ENCODE assay signal across 8 mouse cellular contexts in the genomic region with DNA sequence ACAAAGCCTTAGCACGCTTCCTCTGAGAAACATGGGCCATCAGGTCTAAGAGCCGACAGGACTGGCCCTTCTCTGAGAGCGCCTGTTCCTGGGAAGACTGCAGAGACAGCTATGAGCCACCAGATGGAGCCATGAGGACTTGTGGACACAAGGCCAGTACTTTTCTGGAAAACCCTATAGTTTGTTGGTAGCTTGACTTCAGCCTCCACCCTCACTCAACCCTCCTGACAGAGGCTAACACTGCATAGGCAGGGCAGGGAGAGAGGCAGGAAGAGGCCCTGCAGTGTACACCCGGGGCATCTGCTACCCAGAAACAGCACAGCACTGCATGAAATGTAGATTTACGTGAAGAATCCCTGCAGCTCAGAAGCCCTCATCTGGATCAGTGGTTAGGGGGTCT. TPM values are rescaled to one million over a fixed set of nuclear protein-coding genes. Genes with fewer than 3 reads are reported as not detected.
A peak's percentile ranks its signal among the peaks of the same experiment; 100 is the strongest.
DNase-seq lines count a peak whose midpoint lies in the region; ATAC-seq and TF ChIP-seq lines count a peak whose summit lies in the region.

No protein-coding gene starts in this region.

- no peaks in the 10 kb centered on the region for H3K27me3 ChIP-seq in small intestine, adult 2 months (ENCODE audit: control insufficient read depth, insufficient read depth, low read length)

- peak; percentile 24 for DNase-seq in gastrocnemius, adult 18-20 months (ENCODE audit: low spot score)
- DNase-seq in gastrocnemius, adult 8-10 months (ENCODE audit: low spot score in 2 of 2), result no peak
- DNase-seq in ZHBTc4 (ENCODE audit: low read depth, low spot score), result peak; percentile 80
- peak; percentile 25 to 42 for DNase-seq in cerebellum, postnatal 36 days
- peak; percentile 47 for DNase-seq in layer of hippocampus, adult 9-11 months
- DNase-seq in lung, postnatal 36 days, result peak; percentile 51

- H3K4me1 ChIP-seq in small intestine, adult 2 months (ENCODE audit: control insufficient read depth, insufficient read depth, insufficient read length, low read length), result peaks cover 7% of the 10 kb centered on the region; the same call in 1 of the 2 replicates

- 39% methylated on average over 5 of the region's 5 CpGs for WGBS in small intestine, adult 2 months

- TF ChIP-seq CTCF in small intestine, adult 2 months (IDR thresholded peaks at IDR 0.05; ENCODE audit: extremely low read depth, insufficient read length, insufficient replicate concordance, low read depth, low read length), result peak; percentile 75; the same call in 1 of the 2 replicates

- peak; percentile 70 to 77; a peak in 3 of 4 replicates for ATAC-seq in hematopoietic stem cell, adult 5-6 weeks (replicated peaks in 1 of 2; ENCODE audit: insufficient read depth in 1 of 2, low FRiP score in 2 of 2, low TSS enrichment in 1 of 2, low read depth in 1 of 2, poor library complexity in 2 of 2, severe bottlenecking in 2 of 2)

- peaks cover 72% of the 10 kb centered on the region for H3K36me3 ChIP-seq in small intestine, adult 2 months (ENCODE audit: control insufficient read depth, insufficient read depth, low read length)

- no peak for TF ChIP-seq POLR2A in small intestine, adult 2 months (IDR thresholded peaks at IDR 0.05; ENCODE audit: low read depth, low read length)

- H3K27ac ChIP-seq in small intestine, adult 2 months (ENCODE audit: insufficient read depth, low read depth, low read length), result no peak overlapping the region

- H3K4me3 ChIP-seq in small intestine, adult 2 months (ENCODE audit: low read depth, low read length), result no peak overlapping the region

RNA-seq across cellular contexts. Expression of a gene that starts 42.1 kb away (rescaled TPM):
- 10 to 100 TPM; 57.6 to 64.1 TPM for total RNA-seq in gastrocnemius, adult 18-20 months (2021)
- 10 to 100 TPM; 52.4 to 65.0 (median 56.3) TPM for total RNA-seq in gastrocnemius, adult 8-10 months (2022)
- 95.9 and 134 TPM in 2 replicates for total RNA-seq in hematopoietic stem cell, adult 5-6 weeks (2017)
- 331 and 688 TPM in 2 replicates for polyA plus RNA-seq in small intestine, adult 2 months (2012; rRNA removed)

Comparison
In these comparisons a context has a peak if more than half of its experiments do, and no peak if none do; other contexts are left out.
1. DNase-seq: peak in gastrocnemius, adult 18-20 months (single experiment), ZHBTc4 (single experiment), cerebellum, postnatal 36 days (2 of 2), layer of hippocampus, adult 9-11 months (single experiment) and lung, postnatal 36 days (single experiment); none in gastrocnemius, adult 8-10 months (0 of 2).